Mouse (Mus musculus) heart, embryonic 13.5 days (tissue): ENCODE data around the gene Zfp593. TPM values are rescaled to one million over a fixed set of nuclear protein-coding genes. Genes with fewer than 3 reads are reported as not detected.
"Not testable (repeated sequence)": the region's sequence is repeated elsewhere in the genome, so short reads cannot be mapped to it uniquely, and the experiment has no call there.

Experiments used
- ATAC-seq: fragments of 200-750 bp; cut with Nextera tagmentation; 2 replicates; pipeline ENCODE4 v1.8.0; 2017; ENCODE audit warnings: moderate TSS enrichment; ENCODE audit not compliant: insufficient number of reproducible peaks, low FRiP score, low TSS enrichment; ENCODE audit errors: extremely low read depth
- H3K27ac ChIP-seq: fragments of 300-500 bp; sonication (generic); replicated peaks from 2 replicates; pipeline ENCODE4 v1.5.1; 2015; ENCODE audit warnings: moderate library complexity, mild to moderate bottlenecking, inconsistent platforms
- H3K27me3 ChIP-seq: fragments of 300-500 bp; sonication (generic); replicated peaks from 2 replicates; pipeline ENCODE4 v1.6.1; 2015; ENCODE audit warnings: mild to moderate bottlenecking, inconsistent platforms
- H3K36me3 ChIP-seq: fragments of 300-500 bp; sonication (generic); 2 replicates; pipeline ENCODE4 v1.6.1; 2015; ENCODE audit warnings: mild to moderate bottlenecking, inconsistent platforms
- H3K4me1 ChIP-seq: fragments of 300-500 bp; sonication (generic); 2 replicates; pipeline ENCODE4 v1.6.1; 2015; ENCODE audit warnings: inconsistent platforms
- H3K4me2 ChIP-seq: fragments of 300-500 bp; sonication (generic); 2 replicates; pipeline ENCODE4 v1.6.1; 2015; ENCODE audit warnings: inconsistent platforms, mild to moderate bottlenecking, moderate library complexity
- H3K4me3 ChIP-seq: fragments of 300-500 bp; sonication (generic); 2 replicates; pipeline ENCODE4 v1.5.1; 2015; ENCODE audit warnings: moderate library complexity, mild to moderate bottlenecking, inconsistent platforms
- H3K9ac ChIP-seq: fragments of 300-500 bp; sonication (generic); 2 replicates; pipeline ENCODE4 v1.6.1; 2015; ENCODE audit warnings: inconsistent platforms, mild to moderate bottlenecking, moderate library complexity
- H3K9me3 ChIP-seq: fragments of 300-500 bp; sonication (generic); 2 replicates; pipeline ENCODE4 v1.6.1; 2016; ENCODE audit warnings: inconsistent platforms
- WGBS: fragments of 180-500 bp; shearing (Covaris S2); methylation state at CpG from one replicate; pipeline ENCODE4 v1.1.7; 2015; ENCODE audit warnings: mixed read lengths; 5-methylcytosine and 5-hydroxymethylcytosine counted together
- polyA plus RNA-seq: library from polyadenylated mRNA; unstranded; fragments of >200 nt; fragmentation: Nextera tagmentation; extraction: Ambion mirVana; gene quantifications from 2 replicates; pipeline ENCODE4 v1.2.1, GENCODE M21; 2015

The Zfp593 gene
- polyA plus RNA-seq, 1 experiment from 2014 or later = 9.2 TPM

GRCm38 (mm10) chr4:134273417-134274345, 28.3 kb upstream of the Zfp593 start:
- Histone ChIP-seq H3K36me3 (peaks cover 33% of the 10 kb centered on the region), H3K27ac (peak overlapping the region; percentile 34), H3K4me1 (peaks cover 17% of the 10 kb centered on the region), H3K4me2 (peak overlapping the region; percentile 67), H3K9me3 (no peaks in the 10 kb centered on the region), H3K4me3 (peak overlapping the region; percentile 45), H3K9ac (peak overlapping the region; percentile 38), H3K27me3 (no peaks in the 10 kb centered on the region)
- 1% methylated on average over 14 of the region's 14 CpGs for WGBS
- ATAC-seq = no peak

- no peak for ATAC-seq
- peak overlapping the region; percentile 38 for H3K9ac ChIP-seq
- peak overlapping the region; percentile 45 for H3K4me3 ChIP-seq
- 20% methylated on average over 13 of the region's 13 CpGs for WGBS
- H3K27ac ChIP-seq = no peak overlapping the region
- peak overlapping the region; percentile 67 for H3K4me2 ChIP-seq
- H3K9me3 ChIP-seq = no peaks in the 10 kb centered on the region
- H3K27me3 ChIP-seq = no peaks in the 10 kb centered on the region
- H3K4me1 ChIP-seq = peaks cover 17% of the 10 kb centered on the region
- H3K36me3 ChIP-seq = peaks cover 25% of the 10 kb centered on the region
Observed at GRCm38 (mm10) chr4:134272731-134273416, 27.5 kb upstream of the Zfp593 start.

- Histone ChIP-seq H3K4me2 (no peak overlapping the region), H3K4me1 (peaks cover 17% of the 10 kb centered on the region), H3K36me3 (peaks cover 16% of the 10 kb centered on the region), H3K4me3 (no peak overlapping the region), H3K9me3 (no peaks in the 10 kb centered on the region), H3K9ac (no peak overlapping the region), H3K27ac (no peak overlapping the region), H3K27me3 (no peaks in the 10 kb centered on the region)
- ATAC-seq = no peak
- 74% methylated on average over 7 of the region's 7 CpGs for WGBS
Observed at GRCm38 (mm10) chr4:134271979-134272378, 26.6 kb upstream of the Zfp593 start.

GRCm38 (mm10) chr4:134269622-134270021, 24.2 kb upstream of the Zfp593 start:
- not testable (repeated sequence) for H3K27me3 ChIP-seq, H3K9ac ChIP-seq, ATAC-seq, H3K36me3 ChIP-seq, H3K27ac ChIP-seq, H3K9me3 ChIP-seq, H3K4me2 ChIP-seq, H3K4me3 ChIP-seq
- peaks cover 17% of the 10 kb centered on the region for H3K4me1 ChIP-seq

GRCm38 (mm10) chr4:134268102-134268655, 22.8 kb upstream of the Zfp593 start:
- H3K9me3 ChIP-seq = no peaks in the 10 kb centered on the region
- no peaks in the 10 kb centered on the region for H3K27me3 ChIP-seq
- no peak overlapping the region for H3K27ac ChIP-seq
- H3K4me2 ChIP-seq = no peak overlapping the region
- H3K4me1 ChIP-seq = peaks cover 8% of the 10 kb centered on the region
- WGBS = 75% methylated on average over 19 of the region's 19 CpGs
- H3K36me3 ChIP-seq = no peaks in the 10 kb centered on the region
- no peak for ATAC-seq
- no peak overlapping the region for H3K9ac ChIP-seq
- no peak overlapping the region for H3K4me3 ChIP-seq

- no peak overlapping the region for H3K27ac ChIP-seq
- H3K36me3 ChIP-seq = no peaks in the 10 kb centered on the region
- no peaks in the 10 kb centered on the region for H3K4me1 ChIP-seq
- no peaks in the 10 kb centered on the region for H3K9me3 ChIP-seq
- H3K9ac ChIP-seq = no peak overlapping the region
- no peaks in the 10 kb centered on the region for H3K27me3 ChIP-seq
- H3K4me3 ChIP-seq = no peak overlapping the region
- no peak overlapping the region for H3K4me2 ChIP-seq
- ATAC-seq = no peak
- 68% methylated on average over 9 of the region's 9 CpGs for WGBS
Observed at GRCm38 (mm10) chr4:134265860-134266585, 20.6 kb upstream of the Zfp593 start.

GRCm38 (mm10) chr4:134263191-134263590, 17.8 kb upstream of the Zfp593 start:
- Histone ChIP-seq H3K4me2 (no peak overlapping the region), H3K27ac (no peak overlapping the region), H3K4me1 (no peaks in the 10 kb centered on the region; the same call in 1 of the 2 replicates), H3K9ac (no peak overlapping the region), H3K36me3 (no peaks in the 10 kb centered on the region), H3K27me3 (no peaks in the 10 kb centered on the region), H3K9me3 (no peaks in the 10 kb centered on the region), H3K4me3 (no peak overlapping the region)
- ATAC-seq = no peak
- WGBS = 31% methylated on average over 6 of the region's 6 CpGs

GRCm38 (mm10) chr4:134258354-134258753, 13.0 kb upstream of the Zfp593 start:
- no peak overlapping the region for H3K4me3 ChIP-seq
- 0 out of 2 replicates have a peak overlapping the region, but pooled peaks have one; percentile 2 for H3K27ac ChIP-seq
- no peak overlapping the region for H3K4me2 ChIP-seq
- H3K9me3 ChIP-seq = no peaks in the 10 kb centered on the region
- H3K36me3 ChIP-seq = no peaks in the 10 kb centered on the region
- H3K4me1 ChIP-seq = peaks cover 47% of the 10 kb centered on the region
- H3K9ac ChIP-seq = no peak overlapping the region
- H3K27me3 ChIP-seq = peaks cover 17% of the 10 kb centered on the region
- ATAC-seq = no peak
- 66% methylated on average over 11 of the region's 11 CpGs for WGBS

GRCm38 (mm10) chr4:134257198-134258009, 12.0 kb upstream of the Zfp593 start:
- no peaks in the 10 kb centered on the region for H3K9me3 ChIP-seq
- ATAC-seq = peak; percentile 49; the same call in 1 of the 2 replicates
- H3K27ac ChIP-seq = peak overlapping the region; percentile 71
- 21% methylated on average over 11 of the region's 11 CpGs for WGBS
- peaks cover 57% of the 10 kb centered on the region for H3K4me1 ChIP-seq
- H3K27me3 ChIP-seq = peaks cover 26% of the 10 kb centered on the region
- H3K9ac ChIP-seq = peak overlapping the region; percentile 61
- no peaks in the 10 kb centered on the region for H3K36me3 ChIP-seq
- H3K4me3 ChIP-seq = no peak overlapping the region; the same call in 1 of the 2 replicates
- peak overlapping the region; percentile 55 for H3K4me2 ChIP-seq

- ATAC-seq = no peak
Observed at GRCm38 (mm10) chr4:134256407-134257197, 11.2 kb upstream of the Zfp593 start.

More at GRCm38 (mm10) chr4:134256407-134257197, 11.2 kb upstream of the Zfp593 start:
- Histone ChIP-seq H3K27ac (peak overlapping the region; percentile 71), H3K9me3 (no peaks in the 10 kb centered on the region), H3K4me1 (peaks cover 65% of the 10 kb centered on the region), H3K27me3 (peaks cover 34% of the 10 kb centered on the region), H3K9ac (peak overlapping the region; percentile 61), H3K4me3 (peak overlapping the region; percentile 8), H3K4me2 (peak overlapping the region; percentile 55), H3K36me3 (no peaks in the 10 kb centered on the region)
- 9% methylated on average over 19 of the region's 19 CpGs for WGBS
